ENCODE assay signal across 12 mouse cellular contexts in the genomic region with DNA sequence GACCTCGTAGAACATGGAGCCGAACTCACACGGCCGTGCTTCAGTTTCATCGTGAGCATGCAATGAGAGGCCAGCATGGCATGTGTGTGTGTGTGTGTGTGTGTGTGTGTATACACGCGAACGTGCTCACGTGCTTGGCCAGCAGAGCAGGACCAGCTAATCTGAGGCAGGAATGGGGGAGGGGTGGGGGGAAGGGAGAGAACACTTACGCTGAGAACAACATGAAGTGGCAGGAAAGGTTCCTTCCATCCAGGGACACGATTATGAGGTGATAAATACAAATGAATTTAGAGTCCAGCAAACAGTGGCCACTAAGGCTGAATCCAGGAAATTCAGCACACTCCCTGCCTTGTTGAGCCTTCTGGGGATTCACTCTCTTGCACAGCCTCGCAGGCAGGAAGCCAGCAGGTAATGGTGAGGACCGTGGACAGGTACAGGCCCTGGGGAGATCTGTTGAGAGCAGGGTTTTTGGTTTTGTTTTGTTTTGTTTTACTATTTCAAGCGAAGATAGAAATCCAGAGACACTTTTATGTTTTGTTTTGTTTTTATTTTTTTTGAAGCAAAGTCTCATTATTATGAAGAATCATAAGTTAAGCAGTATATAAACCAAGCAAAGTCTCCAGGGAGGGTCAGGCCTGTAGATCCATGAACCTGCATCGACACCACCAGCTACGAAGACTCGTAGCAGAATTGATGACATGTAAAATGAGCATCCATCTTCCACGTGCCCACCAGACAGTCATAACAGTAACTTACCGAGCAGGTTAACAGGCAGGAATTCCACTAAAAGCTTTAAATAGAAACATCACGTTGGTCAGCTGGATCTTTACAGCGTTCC.
A peak's percentile ranks its signal among the peaks of the same experiment; 100 is the strongest.
DNase-seq lines count a peak whose midpoint lies in the region; ATAC-seq and TF ChIP-seq lines count a peak whose summit lies in the region.
"Had no signal": no experiment of that assay in that cellular context is flagged by ENCODE, and none has a peak within 500 bp of the region (broad histone marks: within the 10 kb centered on the region; RNA-seq: fewer than 3 reads in every experiment).

No protein-coding gene starts in this region.

- 0 out of 2 replicates have a peak, but pooled peaks have one; percentile 27 for ATAC-seq in kidney, embryonic 16.5 days (ENCODE audit: low FRiP score, low TSS enrichment)
- no peak for ATAC-seq in limb, embryonic 15.5 days (ENCODE audit: insufficient number of reproducible peaks, low FRiP score, low TSS enrichment, low read depth)
- ATAC-seq: hindbrain, embryonic 16.5 days had no signal

- no peaks in the 10 kb centered on the region for H3K27me3 ChIP-seq in kidney, embryonic 16.5 days (ENCODE audit: insufficient read depth, low read length)
- no peaks in the 10 kb centered on the region for H3K27me3 ChIP-seq in limb, embryonic 15.5 days
- H3K27me3 ChIP-seq in small intestine, adult 2 months (ENCODE audit: control insufficient read depth, insufficient read depth, low read length): no peaks in the 10 kb centered on the region
- H3K27me3 ChIP-seq in forebrain, embryonic 10.5 days (ENCODE audit: poor library complexity, severe bottlenecking): peaks cover 71% of the 10 kb centered on the region
- H3K27me3 ChIP-seq: embryonic facial prominence, embryonic 15.5 days had no signal

- H3K9me3 ChIP-seq in kidney, embryonic 16.5 days (ENCODE audit: low read length): 0 out of 2 replicates have a peak, but pooled peaks cover 5% of the 10 kb centered on the region
- no peaks in the 10 kb centered on the region for H3K9me3 ChIP-seq in limb, embryonic 15.5 days
- H3K9me3 ChIP-seq in forebrain, embryonic 10.5 days: peaks cover 5% of the 10 kb centered on the region; the same call in 1 of the 2 replicates
- H3K9me3 ChIP-seq: embryonic facial prominence, embryonic 15.5 days had no signal

- H3K4me3 ChIP-seq in kidney, embryonic 16.5 days (ENCODE audit: low read length): no peak overlapping the region
- H3K4me3 ChIP-seq in limb, embryonic 15.5 days: no peak overlapping the region
- no peak overlapping the region for H3K4me3 ChIP-seq in small intestine, adult 2 months (ENCODE audit: low read depth, low read length)
- H3K4me3 ChIP-seq in forebrain, embryonic 10.5 days: no peak overlapping the region
- H3K4me3 ChIP-seq: embryonic facial prominence, embryonic 15.5 days had no signal

- H3K36me3 ChIP-seq in kidney, embryonic 16.5 days (ENCODE audit: insufficient read depth, low read length): no peaks in the 10 kb centered on the region
- no peaks in the 10 kb centered on the region for H3K36me3 ChIP-seq in limb, embryonic 15.5 days
- no peaks in the 10 kb centered on the region for H3K36me3 ChIP-seq in small intestine, adult 2 months (ENCODE audit: control insufficient read depth, insufficient read depth, low read length)
- H3K36me3 ChIP-seq in forebrain, embryonic 10.5 days (replicated peaks): no peaks in the 10 kb centered on the region
- H3K36me3 ChIP-seq: embryonic facial prominence, embryonic 15.5 days had no signal

- 30% methylated on average over 21 of the region's 21 CpGs for WGBS in kidney, embryonic 16.5 days
- WGBS in limb, embryonic 15.5 days: 31% methylated on average over 21 of the region's 21 CpGs
- WGBS in small intestine, adult 2 months: 34% methylated on average over 21 of the region's 21 CpGs
- WGBS in forebrain, embryonic 10.5 days: 72% methylated on average over 21 of the region's 21 CpGs

- TF ChIP-seq CTCF in small intestine, adult 2 months (IDR thresholded peaks at IDR 0.05; ENCODE audit: extremely low read depth, insufficient read length, insufficient replicate concordance, low read depth, low read length): no peak

- peaks cover 36% of the 10 kb centered on the region for H3K4me1 ChIP-seq in kidney, embryonic 16.5 days (ENCODE audit: insufficient read depth, low read length)
- peaks cover 6% of the 10 kb centered on the region for H3K4me1 ChIP-seq in limb, embryonic 15.5 days
- peaks cover 13% of the 10 kb centered on the region; the same call in 1 of the 2 replicates for H3K4me1 ChIP-seq in small intestine, adult 2 months (ENCODE audit: control insufficient read depth, insufficient read depth, insufficient read length, low read length)
- peaks cover 45% of the 10 kb centered on the region for H3K4me1 ChIP-seq in forebrain, embryonic 10.5 days

- H3K4me2 ChIP-seq in kidney, embryonic 16.5 days (replicated peaks; ENCODE audit: low read depth, low read length): no peak overlapping the region
- no peak overlapping the region for H3K4me2 ChIP-seq in limb, embryonic 15.5 days
- H3K4me2 ChIP-seq: embryonic facial prominence, embryonic 15.5 days had no signal

- H3K9ac ChIP-seq in kidney, embryonic 16.5 days (replicated peaks; ENCODE audit: low read length): no peak overlapping the region
- H3K9ac ChIP-seq in limb, embryonic 15.5 days: no peak overlapping the region
- H3K9ac ChIP-seq: embryonic facial prominence, embryonic 15.5 days had no signal

- peak; percentile 48 for DNase-seq in embryo, embryonic 11 days
- DNase-seq in embryo, embryonic 9.5 days (ENCODE audit: extremely low spot score): no peak
- no peak for DNase-seq in kidney, adult 11 months
- DNase-seq in forebrain, embryonic 10.5 days (ENCODE audit: extremely low spot score, low spot score): no peak
- DNase-seq in urinary bladder, postnatal 14 days (ENCODE audit: low spot score): no peak
- DNase-seq: adrenal gland, postnatal 14 days; cerebellum, adult 2 months had no signal

- TF ChIP-seq POLR2A in small intestine, adult 2 months (IDR thresholded peaks at IDR 0.05; ENCODE audit: low read depth, low read length): no peak

- H3K27ac ChIP-seq in kidney, embryonic 16.5 days (ENCODE audit: low read length): peak overlapping the region; percentile 39; the same call in 1 of the 2 replicates
- H3K27ac ChIP-seq in limb, embryonic 15.5 days: peak overlapping the region; percentile 43; the same call in 1 of the 2 replicates
- H3K27ac ChIP-seq in small intestine, adult 2 months (ENCODE audit: insufficient read depth, low read depth, low read length): peak overlapping the region; percentile 13
- H3K27ac ChIP-seq in forebrain, embryonic 10.5 days: no peak overlapping the region
- H3K27ac ChIP-seq: embryonic facial prominence, embryonic 15.5 days had no signal
